Mouse (Mus musculus) hindbrain, embryonic 14.5 days (tissue): ENCODE results near the gene Cdk5rap2. TPM values are rescaled to one million over a fixed set of nuclear protein-coding genes. Genes with fewer than 3 reads are reported as not detected.

ENCODE experiments used
- ATAC-seq: fragments of 200-750 bp; cut with Nextera tagmentation; 2 replicates; pipeline ENCODE4 v1.8.0; 2017; ENCODE audit warnings: moderate number of reproducible peaks, mild to moderate bottlenecking, moderate TSS enrichment, moderate library complexity; ENCODE audit not compliant: low FRiP score
- DNase-seq: peaks from one replicate; pipeline ENCODE4 v3.0.0-alpha.2; 2015; ENCODE audit warnings: low spot score
- H3K27ac ChIP-seq: fragments of 300-500 bp; sonication (generic); 2 replicates; pipeline ENCODE4 v1.5.1; 2014; ENCODE audit warnings: mild to moderate bottlenecking, moderate library complexity
- H3K27me3 ChIP-seq: fragments of 300-500 bp; sonication (generic); 2 replicates; pipeline ENCODE4 v1.6.1; 2014; ENCODE audit warnings: mild to moderate bottlenecking, low read length, mixed read lengths; ENCODE audit not compliant: control insufficient read depth, insufficient read depth
- H3K36me3 ChIP-seq: fragments of 300-500 bp; sonication (generic); replicated peaks from 2 replicates; pipeline ENCODE4 v1.6.1; 2014; ENCODE audit not compliant: control insufficient read depth, insufficient read depth
- H3K4me1 ChIP-seq: fragments of 300-500 bp; sonication (generic); replicated peaks from 2 replicates; pipeline ENCODE4 v1.6.1; 2014; ENCODE audit warnings: antibody characterized with exemption, low read length, mixed read lengths; ENCODE audit not compliant: control insufficient read depth, insufficient read depth
- H3K4me2 ChIP-seq: fragments of 300-500 bp; sonication (generic); replicated peaks from 2 replicates; pipeline ENCODE4 v1.6.1; 2014; ENCODE audit warnings: mild to moderate bottlenecking, moderate library complexity
- H3K4me3 ChIP-seq: fragments of 300-500 bp; sonication (generic); replicated peaks from 2 replicates; pipeline ENCODE4 v1.5.1; 2014; ENCODE audit warnings: mild to moderate bottlenecking, low read length
- H3K9ac ChIP-seq: fragments of 300-500 bp; sonication (generic); 2 replicates; pipeline ENCODE4 v1.6.1; 2014
- H3K9me3 ChIP-seq: fragments of 300-500 bp; sonication (generic); 2 replicates; pipeline ENCODE4 v1.6.1; 2016; ENCODE audit warnings: low read length; ENCODE audit not compliant: control insufficient read depth
- whole genome bisulfite sequencing: fragments of 180-500 bp; shearing (Covaris S2); extraction: QIAGEN DNeasy Blood & Tissue Kit; methylation state at CpG from one replicate; pipeline ENCODE4 v1.1.7; 2014; 5-methylcytosine and 5-hydroxymethylcytosine counted together
- polyA plus RNA-seq: library from polyadenylated mRNA; unstranded; fragments of >200 nt; fragmentation: Nextera tagmentation; extraction: Ambion mirVana; gene quantifications from 2 replicates; pipeline ENCODE4 v1.2.1, GENCODE M21; 2014

The Cdk5rap2 gene
- polyA plus RNA-seq, 1 experiment from 2014 or later, result 13.3 TPM

GRCm38 (mm10) chr4:70283163-70283562 is 127.1 kb downstream of the Cdk5rap2 start:
- Histone ChIP-seq H3K4me1 (no peaks in the 10 kb centered on the region), H3K9ac (no peak overlapping the region), H3K9me3 (no peaks in the 10 kb centered on the region), H3K4me2 (no peak overlapping the region), H3K36me3 (peaks cover 29% of the 10 kb centered on the region), H3K4me3 (no peak overlapping the region), H3K27me3 (no peaks in the 10 kb centered on the region), H3K27ac (no peak overlapping the region)
- WGBS, result 87% methylated on average over 9 of the region's 9 CpGs
- DNase-seq, result no peak
- no peak for ATAC-seq

GRCm38 (mm10) chr4:70278882-70279281 is 131.4 kb downstream of the Cdk5rap2 start:
- Histone ChIP-seq H3K4me2 (no peak overlapping the region), H3K9ac (no peak overlapping the region), H3K27ac (no peak overlapping the region), H3K4me3 (no peak overlapping the region), H3K36me3 (peaks cover 39% of the 10 kb centered on the region), H3K9me3 (no peaks in the 10 kb centered on the region), H3K4me1 (no peaks in the 10 kb centered on the region), H3K27me3 (no peaks in the 10 kb centered on the region)
- no peak for ATAC-seq
- WGBS, result 97% methylated on average over 4 of the region's 4 CpGs
- DNase-seq, result no peak

- no peaks in the 10 kb centered on the region for H3K27me3 ChIP-seq
- no peak for DNase-seq
- ATAC-seq, result no peak
- H3K27ac ChIP-seq, result no peak overlapping the region
- peaks cover 39% of the 10 kb centered on the region for H3K36me3 ChIP-seq
- WGBS, result 94% methylated on average over 3 of the region's 3 CpGs
- no peaks in the 10 kb centered on the region for H3K4me1 ChIP-seq
- H3K4me2 ChIP-seq, result no peak overlapping the region
- H3K4me3 ChIP-seq, result no peak overlapping the region
- no peaks in the 10 kb centered on the region for H3K9me3 ChIP-seq
- no peak overlapping the region for H3K9ac ChIP-seq
Observed at GRCm38 (mm10) chr4:70278057-70278456, 132.2 kb downstream of the Cdk5rap2 start.

- H3K4me1 ChIP-seq, result no peaks in the 10 kb centered on the region
- no peak overlapping the region for H3K9ac ChIP-seq
- ATAC-seq (no peak), DNase-seq (no peak)
- H3K27ac ChIP-seq, result no peak overlapping the region
- H3K27me3 ChIP-seq, result no peaks in the 10 kb centered on the region
- no peak overlapping the region for H3K4me2 ChIP-seq
- 95% methylated on average over 4 of the region's 4 CpGs for whole genome bisulfite sequencing
- H3K4me3 ChIP-seq, result no peak overlapping the region
- peaks cover 28% of the 10 kb centered on the region for H3K36me3 ChIP-seq
- H3K9me3 ChIP-seq, result no peaks in the 10 kb centered on the region
Observed at GRCm38 (mm10) chr4:70272943-70273342, 137.3 kb downstream of the Cdk5rap2 start.

GRCm38 (mm10) chr4:70272527-70272926 is 137.7 kb downstream of the Cdk5rap2 start:
- H3K9me3 ChIP-seq, result no peaks in the 10 kb centered on the region
- no peak overlapping the region for H3K27ac ChIP-seq
- H3K4me3 ChIP-seq, result no peak overlapping the region
- H3K4me1 ChIP-seq, result no peaks in the 10 kb centered on the region
- ATAC-seq (no peak), DNase-seq (no peak)
- peaks cover 28% of the 10 kb centered on the region for H3K36me3 ChIP-seq
- no peaks in the 10 kb centered on the region for H3K27me3 ChIP-seq
- H3K9ac ChIP-seq, result no peak overlapping the region
- 88% methylated on average over 4 of the region's 4 CpGs for WGBS
- H3K4me2 ChIP-seq, result no peak overlapping the region

DNA sequence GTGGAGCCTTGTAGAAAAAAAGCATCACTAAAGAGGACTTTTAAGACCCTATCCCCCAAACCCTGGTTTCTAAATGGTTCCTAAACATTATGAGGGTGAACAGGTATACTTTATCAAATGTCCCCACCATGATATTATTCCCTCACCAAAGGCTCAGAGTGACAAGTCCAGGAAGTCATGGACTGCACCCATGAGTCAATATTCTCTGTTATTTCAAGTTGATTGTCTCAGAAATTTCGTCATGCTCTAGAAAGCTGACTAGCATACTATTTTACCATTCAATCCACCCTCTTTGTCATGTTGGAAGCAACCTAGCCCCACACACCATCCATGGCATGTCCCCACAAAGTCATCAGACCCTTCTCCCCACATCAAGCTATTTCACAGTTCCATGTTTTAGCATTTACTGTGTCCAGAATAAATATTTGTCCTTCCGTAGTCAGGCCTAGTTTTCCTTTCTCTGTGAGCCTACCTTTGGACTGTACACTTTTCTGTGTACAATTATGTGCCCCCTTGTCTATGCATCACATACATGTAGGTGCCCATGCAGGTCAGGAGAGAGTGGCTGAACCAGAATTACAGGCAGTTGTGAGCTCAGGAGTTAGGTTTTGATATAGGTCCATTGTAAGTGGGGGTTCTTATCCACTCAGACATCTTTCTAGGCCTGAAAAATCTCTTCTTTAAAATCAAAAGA is 142.9 kb downstream of the Cdk5rap2 start:
- Histone ChIP-seq H3K4me3 (no peak overlapping the region), H3K27me3 (no peaks in the 10 kb centered on the region), H3K9me3 (no peaks in the 10 kb centered on the region), H3K9ac (no peak overlapping the region), H3K27ac (no peak overlapping the region), H3K36me3 (peaks cover 33% of the 10 kb centered on the region), H3K4me2 (no peak overlapping the region), H3K4me1 (no peaks in the 10 kb centered on the region)
- no peak for ATAC-seq
- WGBS, result 89% methylated on average over 2 of the region's 2 CpGs
- no peak for DNase-seq

DNA sequence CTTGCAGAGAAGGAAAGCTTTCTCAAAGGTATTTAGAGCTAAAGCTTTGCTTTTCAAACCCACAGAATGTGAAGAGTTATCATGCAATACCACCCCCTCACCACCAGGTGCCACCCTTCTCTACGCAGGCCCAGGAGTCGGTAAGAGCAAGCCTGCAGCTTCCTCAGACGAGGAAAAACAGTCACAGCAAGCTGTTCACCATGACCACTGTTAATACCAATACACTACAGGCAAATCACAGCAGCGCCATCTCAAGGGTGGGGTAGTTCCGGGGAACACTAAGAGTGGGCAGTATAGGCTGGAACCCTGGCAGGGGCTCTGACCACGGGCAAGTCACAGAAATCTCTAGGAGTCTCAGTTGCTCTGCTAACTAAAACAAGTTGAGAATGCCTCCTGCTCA is 145.0 kb downstream of the Cdk5rap2 start:
- no peaks in the 10 kb centered on the region for H3K9me3 ChIP-seq
- no peaks in the 10 kb centered on the region for H3K27me3 ChIP-seq
- 69% methylated on average over 6 of the region's 6 CpGs for WGBS
- ATAC-seq (peak; percentile 41; the same call in 1 of the 2 replicates), DNase-seq (peak; percentile 56)
- peaks cover 19% of the 10 kb centered on the region; the same call in 1 of the 2 replicates for H3K36me3 ChIP-seq
- H3K4me2 ChIP-seq, result no peak overlapping the region
- H3K27ac ChIP-seq, result no peak overlapping the region
- H3K9ac ChIP-seq, result no peak overlapping the region
- H3K4me1 ChIP-seq, result no peaks in the 10 kb centered on the region
- no peak overlapping the region for H3K4me3 ChIP-seq

DNA sequence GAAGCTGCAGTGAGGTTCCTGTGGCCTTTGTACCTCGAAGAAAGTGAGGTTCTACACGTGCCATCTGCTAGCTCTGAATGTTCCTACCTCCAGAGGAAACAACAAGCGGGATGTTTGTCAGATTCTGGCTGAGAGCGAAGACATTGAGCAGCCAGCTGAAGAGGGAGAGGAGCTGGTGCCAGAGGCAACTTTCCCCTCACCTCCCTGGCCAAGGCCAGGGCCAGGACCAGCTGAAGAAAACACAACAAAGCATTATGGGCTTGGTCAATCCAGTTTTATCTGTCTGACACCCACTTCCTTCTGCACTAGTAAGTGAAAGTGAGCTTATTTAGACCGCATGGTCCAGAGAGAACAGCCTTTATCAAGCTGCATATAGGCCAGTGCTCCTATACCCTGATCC is 147.4 kb downstream of the Cdk5rap2 start:
- Histone ChIP-seq H3K36me3 (peaks cover 19% of the 10 kb centered on the region; the same call in 1 of the 2 replicates), H3K9ac (no peak overlapping the region), H3K4me2 (no peak overlapping the region), H3K4me3 (no peak overlapping the region), H3K27ac (no peak overlapping the region), H3K27me3 (no peaks in the 10 kb centered on the region), H3K4me1 (peaks cover 13% of the 10 kb centered on the region), H3K9me3 (no peaks in the 10 kb centered on the region)
- ATAC-seq, result no peak
- 89% methylated on average over 5 of the region's 5 CpGs for WGBS
- no peak for DNase-seq

DNA sequence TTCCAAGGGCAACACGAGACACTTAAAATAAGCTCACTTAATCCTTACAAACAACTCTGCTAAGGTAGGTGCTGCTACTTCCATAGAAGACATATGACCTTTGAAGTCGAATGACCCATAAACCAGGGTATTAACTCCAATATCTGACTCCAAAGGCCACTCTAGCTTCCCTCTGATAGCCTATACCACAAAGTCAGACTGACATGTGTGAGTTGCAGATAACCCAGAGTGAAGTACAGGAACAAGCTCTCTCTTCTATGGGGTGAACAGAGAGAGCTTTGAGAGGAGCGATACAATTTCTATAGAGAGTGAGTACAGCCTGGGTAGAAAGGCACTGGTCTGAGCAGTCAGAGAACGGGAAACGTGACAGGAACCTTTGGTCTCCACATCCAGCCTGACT is 148.9 kb downstream of the Cdk5rap2 start:
- Histone ChIP-seq H3K4me2 (no peak overlapping the region), H3K36me3 (peaks cover 13% of the 10 kb centered on the region; the same call in 1 of the 2 replicates), H3K9ac (no peak overlapping the region), H3K9me3 (no peaks in the 10 kb centered on the region), H3K4me3 (no peak overlapping the region), H3K27ac (no peak overlapping the region), H3K27me3 (no peaks in the 10 kb centered on the region), H3K4me1 (peaks cover 13% of the 10 kb centered on the region)
- ATAC-seq (no peak), DNase-seq (no peak)
- 96% methylated on average over 5 of the region's 5 CpGs for WGBS

GRCm38 (mm10) chr4:70260419-70260807 is 149.8 kb downstream of the Cdk5rap2 start:
- ATAC-seq, result no peak
- WGBS, result 87% methylated on average over 11 of the region's 11 CpGs

More at GRCm38 (mm10) chr4:70260419-70260807, 149.8 kb downstream of the Cdk5rap2 start:
- H3K4me3 ChIP-seq, result no peak overlapping the region
- no peak overlapping the region for H3K4me2 ChIP-seq
- DNase-seq, result no peak
- H3K4me1 ChIP-seq, result peaks cover 13% of the 10 kb centered on the region
- no peaks in the 10 kb centered on the region for H3K27me3 ChIP-seq
- no peak overlapping the region for H3K27ac ChIP-seq
- H3K36me3 ChIP-seq, result peaks cover 10% of the 10 kb centered on the region; the same call in 1 of the 2 replicates
- H3K9ac ChIP-seq, result no peak overlapping the region
- no peaks in the 10 kb centered on the region for H3K9me3 ChIP-seq
